Mouse (Mus musculus) retina, embryonic 14.5 days (tissue): ENCODE measurements around the gene Ctu1.

Source experiments
- DNase-seq: peaks from one replicate; pipeline ENCODE4 v3.0.0-alpha.2; 2015; ENCODE audit warnings: low spot score

Ctu1 gene

GRCm38 (mm10) chr7:43680960-43681359 is 9.1 kb downstream of the Ctu1 start:
- peak; percentile 72 for DNase-seq

GRCm38 (mm10) chr7:43682511-43682910 is 10.7 kb downstream of the Ctu1 start:
- peak; percentile 35 for DNase-seq

GRCm38 (mm10) chr7:43685088-43685487 is 13.3 kb downstream of the Ctu1 start:
- DNase-seq = no peak

GRCm38 (mm10) chr7:43690118-43690517 is 18.3 kb downstream of the Ctu1 start, which contains the start of gene Klk14:
Klk14 (plus strand) TSS chr7:43690418.
- DNase-seq = no peak

DNA sequence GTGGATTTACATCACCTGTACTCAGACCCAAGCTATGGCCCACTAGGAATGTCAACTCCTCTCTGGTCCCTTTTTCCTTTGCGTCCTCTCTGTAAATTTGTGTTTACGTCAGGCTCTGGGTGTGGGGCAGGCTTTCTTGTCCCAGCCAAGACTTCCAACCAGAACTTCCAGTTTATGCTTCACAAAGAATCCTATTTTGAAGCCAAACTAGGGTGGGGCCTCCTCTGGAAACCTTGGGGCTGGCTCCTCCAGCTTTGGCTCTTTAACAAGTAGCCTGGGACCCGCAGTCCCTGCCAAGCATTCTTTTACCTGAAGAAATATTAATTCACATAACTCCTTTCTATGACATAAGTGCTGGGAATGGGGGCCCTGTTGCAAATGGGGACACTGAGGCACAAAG is 38.2 kb downstream of the Ctu1 start:
- no peak for DNase-seq

DNA sequence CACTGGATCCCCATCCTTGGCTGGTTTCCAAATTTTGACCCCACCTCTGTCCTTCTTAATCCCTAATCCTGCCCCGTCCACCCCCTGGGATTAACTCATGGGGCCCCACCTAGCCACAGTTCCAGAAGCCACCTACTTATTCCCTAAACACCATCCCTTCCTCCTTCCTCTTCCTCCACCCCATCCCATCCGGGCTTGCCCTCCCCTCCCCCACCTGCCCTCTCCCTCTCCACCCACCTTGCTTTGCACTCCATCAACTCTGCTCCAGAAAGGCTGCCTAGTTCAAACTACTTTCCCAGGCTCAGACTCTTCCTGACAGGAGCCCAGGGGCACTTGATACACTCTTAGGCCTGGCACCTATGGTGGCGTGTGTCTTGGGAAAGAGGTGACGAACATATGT is 40.5 kb downstream of the Ctu1 start, which contains the start of gene Klk13:
TSS of gene Klk13 (plus strand) at position 301 of the 400 bp plus-strand sequence.
- no peak for DNase-seq

DNA sequence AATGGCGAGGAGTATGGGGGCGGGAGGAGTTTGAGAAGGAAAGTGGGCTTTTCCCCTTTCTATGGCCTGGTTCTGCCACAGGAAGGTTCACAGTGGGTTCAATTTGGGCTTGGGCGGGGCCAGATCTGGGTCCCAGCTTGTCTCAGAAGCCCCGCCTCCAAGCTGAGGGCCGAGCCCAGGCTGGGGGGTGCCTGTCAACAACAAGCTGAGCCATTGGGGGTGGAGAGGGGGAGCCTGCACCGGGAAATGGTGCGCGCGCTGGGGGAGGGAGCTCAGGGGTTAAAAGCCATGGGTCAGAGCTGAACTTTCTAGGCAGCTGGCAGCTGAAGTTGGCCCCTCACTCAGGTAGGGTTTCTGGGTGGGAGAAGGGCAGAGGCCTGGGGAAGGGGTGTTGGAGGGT is 41.1 kb downstream of the Ctu1 start:
- peak; percentile 13 for DNase-seq

DNA sequence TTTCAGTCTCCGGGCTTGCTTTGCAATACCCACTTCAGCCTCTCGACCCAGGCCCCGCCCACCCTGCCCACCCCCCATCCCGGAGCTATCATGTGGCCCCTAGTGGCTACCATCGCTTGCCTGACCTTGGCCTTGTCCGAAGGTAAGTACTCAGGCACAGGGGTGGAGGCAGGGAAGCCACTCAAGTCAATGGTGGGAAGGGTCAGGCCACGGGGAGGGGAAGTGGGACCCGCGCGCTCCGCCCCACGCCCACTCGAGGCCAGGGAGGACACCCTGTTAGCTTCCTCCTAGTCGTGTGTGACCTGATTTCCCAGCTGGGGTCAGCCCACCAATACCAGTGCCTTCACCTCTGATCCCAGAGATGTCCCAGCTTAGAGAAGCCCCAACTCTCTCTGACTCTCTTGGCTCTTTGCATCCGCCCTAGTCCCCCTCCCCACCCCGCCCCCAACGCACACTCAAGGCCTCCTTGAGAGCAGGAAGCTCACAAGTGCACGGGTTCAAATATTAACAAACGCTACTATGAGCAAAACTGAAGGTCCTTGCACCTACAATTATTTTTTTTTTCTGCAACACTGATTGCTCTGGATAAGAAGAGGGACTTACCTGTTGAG is 42.0 kb downstream of the Ctu1 start:
- DNase-seq = peak; percentile 6
